Mouse (Mus musculus) MEL (cell line): Measurements from ENCODE around the gene Arl5b. TPM values are rescaled to one million over a fixed set of nuclear protein-coding genes. Genes with fewer than 3 reads are reported as not detected.

Experiments used
- DNase-seq: peaks from one replicate; pipeline ENCODE4 v3.0.0; 2011; ENCODE audit warnings: low read depth, low spot score
- H3K27ac ChIP-seq: 2 replicates; pipeline ENCODE4 v1.5.1; 2012; ENCODE audit warnings: low read depth, mild to moderate bottlenecking, control low read depth, low read length, moderate library complexity; ENCODE audit not compliant: control insufficient read depth
- H3K27me3 ChIP-seq, 2 experiments: fragments of 150-350 bp in 1 of 2; sonication (generic) in 1 of 2; 2 replicates each; pipeline ENCODE4 v1.6.1; 2012; ENCODE audit warnings: low read length in 2 of 2, mild to moderate bottlenecking in 2 of 2, improper control_type of control experiment in 1 of 2, moderate library complexity in 1 of 2; ENCODE audit not compliant: insufficient read depth in 2 of 2, control insufficient read depth in 1 of 2
- H3K36me3 ChIP-seq, 2 experiments: 2 replicates each; pipeline ENCODE4 v1.6.1; 2012 to 2014; ENCODE audit warnings: low read length in 2 of 2, improper control_type of control experiment in 1 of 2, inconsistent platforms in 1 of 2, mild to moderate bottlenecking in 1 of 2; ENCODE audit not compliant: insufficient read depth in 2 of 2, control insufficient read depth in 1 of 2
- H3K4me1 ChIP-seq, 2 experiments: fragments of 150-350 bp in 1 of 2; sonication (generic) in 1 of 2; 2 replicates each; pipeline ENCODE4 v1.6.1; 2012; ENCODE audit warnings: low read length in 2 of 2, improper control_type of control experiment in 1 of 2, mild to moderate bottlenecking in 1 of 2; ENCODE audit not compliant: insufficient read depth in 2 of 2, control insufficient read depth in 1 of 2
- H3K4me3 ChIP-seq, 2 experiments: fragments of 150-350 bp in 1 of 2; sonication (generic) in 1 of 2; 2 replicates each; pipeline ENCODE4 v1.5.1; 2012; ENCODE audit warnings: low read depth in 2 of 2, low read length in 2 of 2, mild to moderate bottlenecking in 2 of 2, moderate library complexity in 2 of 2, control low read depth in 1 of 2, improper control_type of control experiment in 1 of 2; ENCODE audit not compliant: control insufficient read depth in 1 of 2, insufficient read depth in 1 of 2
- H3K79me2 ChIP-seq: 2 replicates; pipeline ENCODE4 v1.6.1; 2012; ENCODE audit warnings: mild to moderate bottlenecking, low read length, moderate library complexity; ENCODE audit not compliant: control insufficient read depth, poor library complexity, insufficient read depth
- H3K9ac ChIP-seq: 2 replicates; pipeline ENCODE4 v1.6.1; 2012; ENCODE audit warnings: low read depth, mild to moderate bottlenecking, control low read depth, low read length, moderate library complexity; ENCODE audit not compliant: control insufficient read depth, poor library complexity, severe bottlenecking
- H3K9me3 ChIP-seq: fragments of 150-350 bp; sonication (generic); replicated peaks from 2 replicates; pipeline ENCODE4 v1.6.1; 2012; ENCODE audit warnings: mild to moderate bottlenecking, low read length, improper control_type of control experiment, moderate library complexity; ENCODE audit not compliant: insufficient read depth
- BHLHE40 ChIP-seq: IDR thresholded peaks from 2 replicates; pipeline ENCODE4 v1.6.1; 2012; ENCODE audit warnings: low read depth, mild to moderate bottlenecking, inconsistent platforms, low read length, improper control_type of control experiment, borderline replicate concordance
- CHD1 ChIP-seq: IDR thresholded peaks from 2 replicates; pipeline ENCODE4 v1.6.1; 2012; ENCODE audit warnings: low read depth, mild to moderate bottlenecking, inconsistent platforms, low read length, improper control_type of control experiment
- CHD2 ChIP-seq: IDR thresholded peaks from 2 replicates; pipeline ENCODE4 v1.6.1; 2011; ENCODE audit warnings: low read length, improper control_type of control experiment
- CTCF ChIP-seq, 3 experiments: IDR thresholded peaks in 2 of 3; conservative IDR thresholded peaks in 1 of 3; 2 replicates each; pipeline ENCODE4 v1.5.1; 2011 to 2012; ENCODE audit warnings: low read length in 3 of 3, low read depth in 2 of 3, mild to moderate bottlenecking in 2 of 3, improper control_type of control experiment in 1 of 3, inconsistent platforms in 1 of 3, mixed read lengths in 1 of 3, moderate library complexity in 1 of 3; ENCODE audit not compliant: control insufficient read depth in 1 of 3, insufficient read depth in 1 of 3, poor library complexity in 1 of 3, severe bottlenecking in 1 of 3
- E2F4 ChIP-seq: IDR thresholded peaks from 2 replicates; pipeline ENCODE4 v1.6.1; 2011; ENCODE audit warnings: low read depth, low read length, improper control_type of control experiment, borderline replicate concordance
- ELF1 ChIP-seq: IDR thresholded peaks from 2 replicates; pipeline ENCODE4 v1.6.1; 2014; ENCODE audit warnings: low read depth, mild to moderate bottlenecking, inconsistent platforms, low read length, improper control_type of control experiment, moderate library complexity
- EP300 ChIP-seq, 2 experiments: IDR thresholded peaks; 2 replicates each; pipeline ENCODE4 v1.6.1; 2011; ENCODE audit warnings: improper control_type of control experiment in 2 of 2, low read length in 2 of 2, low read depth in 1 of 2, mild to moderate bottlenecking in 1 of 2
- ETS1 ChIP-seq: IDR thresholded peaks from 2 replicates; pipeline ENCODE4 v1.6.1; 2012; ENCODE audit warnings: low read depth, mild to moderate bottlenecking, inconsistent platforms, low read length, improper control_type of control experiment, moderate library complexity
- GABPA ChIP-seq: IDR thresholded peaks from 2 replicates; pipeline ENCODE4 v1.6.1; 2012; ENCODE audit warnings: low read depth, mild to moderate bottlenecking, inconsistent platforms, low read length, improper control_type of control experiment, moderate library complexity
- GATA1 ChIP-seq: IDR thresholded peaks from 2 replicates; pipeline ENCODE4 v1.6.1; 2011; ENCODE audit warnings: low read depth, low read length, improper control_type of control experiment
- HCFC1 ChIP-seq: IDR thresholded peaks from 2 replicates; pipeline ENCODE4 v1.6.1; 2012; ENCODE audit warnings: low read depth, mild to moderate bottlenecking, inconsistent platforms, low read length, improper control_type of control experiment, moderate library complexity
- JUND ChIP-seq: IDR thresholded peaks from 2 replicates; pipeline ENCODE4 v1.6.1; 2011; ENCODE audit warnings: low read depth, mild to moderate bottlenecking, improper control_type of control experiment, low read length
- KAT2A ChIP-seq: conservative IDR thresholded peaks from 2 replicates; pipeline ENCODE4 v1.6.1; 2012; ENCODE audit warnings: low read depth, low read length, improper control_type of control experiment, inconsistent platforms
- MAFK ChIP-seq: IDR thresholded peaks from 2 replicates; pipeline ENCODE4 v1.6.1; 2011; ENCODE audit warnings: low read depth, mild to moderate bottlenecking, low read length, improper control_type of control experiment, borderline replicate concordance
- MAX ChIP-seq: IDR thresholded peaks from 2 replicates; pipeline ENCODE4 v1.6.1; 2011; ENCODE audit warnings: low read length, improper control_type of control experiment
- MAZ ChIP-seq: IDR thresholded peaks from 2 replicates; pipeline ENCODE4 v1.6.1; 2012; ENCODE audit warnings: low read depth, mild to moderate bottlenecking, inconsistent platforms, low read length, improper control_type of control experiment
- MEF2A ChIP-seq: IDR thresholded peaks from 2 replicates; pipeline ENCODE4 v1.6.1; 2014; ENCODE audit warnings: low read depth, mild to moderate bottlenecking, inconsistent platforms, low read length, improper control_type of control experiment; ENCODE audit not compliant: poor library complexity, insufficient replicate concordance, severe bottlenecking; ENCODE audit errors: extremely low read depth
- MXI1 ChIP-seq: IDR thresholded peaks from 2 replicates; pipeline ENCODE4 v1.6.1; 2011; ENCODE audit warnings: mild to moderate bottlenecking, low read depth, low read length, improper control_type of control experiment
- MYB ChIP-seq: IDR thresholded peaks from 2 replicates; pipeline ENCODE4 v1.6.1; 2011; ENCODE audit warnings: mild to moderate bottlenecking, low read depth, low read length, improper control_type of control experiment
- MYC ChIP-seq: IDR thresholded peaks from 2 replicates; pipeline ENCODE4 v1.6.1; 2011; ENCODE audit warnings: low read depth, mild to moderate bottlenecking, low read length, improper control_type of control experiment, moderate library complexity
- NELFE ChIP-seq: IDR thresholded peaks from 2 replicates; pipeline ENCODE4 v1.6.1; 2011; ENCODE audit warnings: low read depth, low read length, improper control_type of control experiment
- NRF1 ChIP-seq: IDR thresholded peaks from 2 replicates; pipeline ENCODE4 v1.6.1; 2014; ENCODE audit warnings: low read depth, mild to moderate bottlenecking, inconsistent platforms, low read length, improper control_type of control experiment, moderate library complexity; ENCODE audit not compliant: poor library complexity, insufficient read depth, severe bottlenecking
- POLR2A ChIP-seq, 2 experiments: IDR thresholded peaks; 2 replicates each; pipeline ENCODE4 v1.6.1; 2011 to 2012; ENCODE audit warnings: low read length in 2 of 2, mild to moderate bottlenecking in 2 of 2, control low read depth in 1 of 2, improper control_type of control experiment in 1 of 2, low read depth in 1 of 2, moderate library complexity in 1 of 2; ENCODE audit not compliant: control insufficient read depth in 1 of 2, insufficient read depth in 1 of 2, poor library complexity in 1 of 2
- POLR2AphosphoS5 ChIP-seq: IDR thresholded peaks from 2 replicates; pipeline ENCODE4 v1.6.1; 2012; ENCODE audit warnings: low read depth, borderline replicate concordance, mild to moderate bottlenecking, inconsistent platforms, low read length, moderate library complexity, mixed read lengths
- RAD21 ChIP-seq: IDR thresholded peaks from 2 replicates; pipeline ENCODE4 v1.6.1; 2011; ENCODE audit warnings: mild to moderate bottlenecking, low read depth, low read length, improper control_type of control experiment
- RCOR1 ChIP-seq: IDR thresholded peaks from 2 replicates; pipeline ENCODE4 v1.6.1; 2012; ENCODE audit warnings: low read depth, mild to moderate bottlenecking, inconsistent platforms, low read length, improper control_type of control experiment
- SIN3A ChIP-seq: IDR thresholded peaks from 2 replicates; pipeline ENCODE4 v1.6.1; 2012; ENCODE audit warnings: low read length, improper control_type of control experiment, inconsistent platforms
- SMC3 ChIP-seq: IDR thresholded peaks from 2 replicates; pipeline ENCODE4 v1.6.1; 2011; ENCODE audit warnings: low read depth, low read length, improper control_type of control experiment
- TAL1 ChIP-seq: IDR thresholded peaks from 2 replicates; pipeline ENCODE4 v1.6.1; 2012; ENCODE audit warnings: mild to moderate bottlenecking, inconsistent platforms, low read length, moderate library complexity, mixed read lengths
- TBP ChIP-seq: IDR thresholded peaks from 2 replicates; pipeline ENCODE4 v1.8.0; 2011; ENCODE audit warnings: low read depth, low read length, improper control_type of control experiment
- TCF12 ChIP-seq: IDR thresholded peaks from 2 replicates; pipeline ENCODE4 v1.6.1; 2014; ENCODE audit warnings: low read depth, mild to moderate bottlenecking, inconsistent platforms, low read length, improper control_type of control experiment, moderate library complexity
- UBTF ChIP-seq: IDR thresholded peaks from 2 replicates; pipeline ENCODE4 v1.6.1; 2012; ENCODE audit warnings: low read depth, mild to moderate bottlenecking, inconsistent platforms, low read length, improper control_type of control experiment, moderate library complexity, borderline replicate concordance; ENCODE audit not compliant: insufficient read depth
- USF1 ChIP-seq: IDR thresholded peaks from 2 replicates; pipeline ENCODE4 v1.6.1; 2014; ENCODE audit warnings: low read depth, mild to moderate bottlenecking, inconsistent platforms, low read length, improper control_type of control experiment, moderate library complexity
- USF2 ChIP-seq, 2 experiments: IDR thresholded peaks; 2 replicates each; pipeline ENCODE4 v1.6.1; 2011 to 2012; ENCODE audit warnings: improper control_type of control experiment in 2 of 2, low read length in 2 of 2, borderline replicate concordance in 1 of 2, inconsistent platforms in 1 of 2, low read depth in 1 of 2, mild to moderate bottlenecking in 1 of 2; ENCODE audit not compliant: insufficient read depth in 1 of 2
- ZC3H11A ChIP-seq: IDR thresholded peaks from 2 replicates; pipeline ENCODE4 v1.6.1; 2012; ENCODE audit warnings: low read depth, mild to moderate bottlenecking, inconsistent platforms, low read length, improper control_type of control experiment
- ZMIZ1 ChIP-seq: IDR thresholded peaks from 2 replicates; pipeline ENCODE4 v1.6.1; 2012; ENCODE audit warnings: low read depth, mild to moderate bottlenecking, inconsistent platforms, low read length, improper control_type of control experiment, moderate library complexity
- ZNF384 ChIP-seq: IDR thresholded peaks from 2 replicates; pipeline ENCODE4 v1.6.1; 2012; ENCODE audit warnings: low read depth, mild to moderate bottlenecking, inconsistent platforms, low read length, improper control_type of control experiment
- polyA plus RNA-seq, 2 experiments: library from polyadenylated mRNA; stranded (reverse) in 1 of 2; unstranded in 1 of 2; fragments of >175 nt in 1 of 2; fragments of >200 nt in 1 of 2; gene quantifications; 2 replicates each; pipeline versions ENCODE4 v1.2.1 to v1.2.4; 2012; ENCODE audit warnings: low replicate concordance in 2 of 2, low read depth in 1 of 2; ENCODE audit not compliant: insufficient read length in 2 of 2, insufficient read depth in 1 of 2, missing spikeins in 1 of 2
- total RNA-seq: library from RNA; depleted of rRNA; stranded (reverse); fragments of 300-350 nt; gene quantifications from 2 replicates; pipeline ENCODE4 v1.2.3, GENCODE M21; 2012

Arl5b gene
- total and polyA plus RNA-seq, 3 experiments, result 10.6 to 10.7 TPM; not detected in 1

DNA sequence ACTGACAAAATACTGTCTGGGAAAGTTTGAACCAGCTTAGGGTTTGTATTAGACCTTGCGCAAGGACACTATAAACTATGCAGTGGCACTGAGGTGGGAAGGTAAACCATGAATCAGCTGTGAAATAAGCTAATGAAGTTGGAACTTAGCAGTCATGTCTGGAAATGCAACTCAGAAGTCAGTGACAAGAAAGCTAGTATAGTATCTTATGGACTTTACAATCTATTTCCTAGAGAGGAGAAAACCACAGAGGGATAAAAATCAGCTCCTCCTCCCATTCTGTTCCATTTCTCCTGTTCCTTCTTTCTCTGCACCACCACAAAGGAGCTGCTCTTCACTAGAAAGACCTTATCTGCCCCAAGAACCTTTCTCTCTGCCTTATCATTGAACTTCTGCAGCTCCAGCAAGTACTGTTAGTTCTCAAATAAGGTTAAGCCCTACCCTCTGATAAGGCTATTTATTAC lies 72.1 kb downstream of the Arl5b start:
- Histone ChIP-seq H3K4me1 (peaks cover 16% of the 10 kb centered on the region in 2 experiments), H3K9ac (peak overlapping the region; percentile 29; the same call in 1 of the 2 replicates), H3K27ac (peak overlapping the region; percentile 97), H3K79me2 (no peaks in the 10 kb centered on the region), H3K9me3 (no peaks in the 10 kb centered on the region), H3K4me3 (no peak overlapping the region), H3K27me3 (no peaks in the 10 kb centered on the region), H3K36me3 (peaks cover 0 to 22% of the 10 kb centered on the region in 2 experiments; a peak in 2 of 4 replicates)
- peak; percentile 85 for DNase-seq
- TF ChIP-seq POLR2A (IDR thresholded peaks at IDR 0.05; ENCODE audit: control insufficient read depth in 1 of 2, insufficient read depth in 1 of 2, low read depth in 1 of 2, low read length in 2 of 2, poor library complexity in 1 of 2), result no peak
- TF ChIP-seq CHD2, result peak; percentile 23; the same call in 1 of the 2 replicates
- peak; percentile 54 for TF ChIP-seq SIN3A
- TF ChIP-seq JUND, result no peak
- TF ChIP-seq POLR2AphosphoS5, result no peak
- TF ChIP-seq HCFC1, result no peak
- TF ChIP-seq RCOR1, result peak; percentile 87
- TF ChIP-seq USF2 (IDR thresholded peaks at IDR 0.05; ENCODE audit: borderline replicate concordance in 1 of 2, insufficient read depth in 1 of 2, low read depth in 1 of 2, low read length in 2 of 2), result no peak
- no peak for TF ChIP-seq ZNF384
- TF ChIP-seq MAFK, result 0 out of 2 replicates have a peak, but pooled peaks have one; percentile 46
- peak; percentile 99 for TF ChIP-seq GATA1
- TF ChIP-seq MAZ, result no peak
- no peak for TF ChIP-seq CTCF (IDR thresholded peaks at IDR 0.05 in 2 of 3, conservative IDR thresholded peaks at IDR 0.05 in 1 of 3; ENCODE audit: control insufficient read depth in 1 of 3, insufficient read depth in 1 of 3, low read depth in 2 of 3, low read length in 3 of 3, poor library complexity in 1 of 3, severe bottlenecking in 1 of 3)
- TF ChIP-seq MEF2A, result peak; percentile 76; the same call in 1 of the 2 replicates
- no peak for TF ChIP-seq GABPA
- no peak for TF ChIP-seq E2F4
- no peak for TF ChIP-seq SMC3
- TF ChIP-seq NELFE, result no peak
- no peak for TF ChIP-seq TBP
- TF ChIP-seq EP300 (IDR thresholded peaks at IDR 0.05; ENCODE audit: low read depth in 1 of 2, low read length in 2 of 2), result peak; percentile 96
- no peak; the same call in 1 of the 2 replicates for TF ChIP-seq MYB
- peak; percentile 97 for TF ChIP-seq TCF12
- TF ChIP-seq TAL1, result peak; percentile 67
- TF ChIP-seq CHD1, result no peak
- no peak for TF ChIP-seq ZC3H11A
- no peak for TF ChIP-seq BHLHE40
- no peak for TF ChIP-seq MYC
- TF ChIP-seq MXI1, result no peak
- peak; percentile 90 for TF ChIP-seq ETS1
- TF ChIP-seq KAT2A, result no peak
- no peak for TF ChIP-seq UBTF
- TF ChIP-seq MAX, result no peak
- no peak; the same call in 1 of the 2 replicates for TF ChIP-seq ELF1
- no peak for TF ChIP-seq RAD21
- TF ChIP-seq USF1, result no peak
- no peak for TF ChIP-seq NRF1
- no peak for TF ChIP-seq ZMIZ1
